Mouse (Mus musculus): ENCODE results near the gene Pip5k1b.
"Not testable (repeated sequence)": the region's sequence is repeated elsewhere in the genome, so short reads cannot be mapped to it uniquely, and the experiment has no call there.

The Pip5k1b gene

DNA sequence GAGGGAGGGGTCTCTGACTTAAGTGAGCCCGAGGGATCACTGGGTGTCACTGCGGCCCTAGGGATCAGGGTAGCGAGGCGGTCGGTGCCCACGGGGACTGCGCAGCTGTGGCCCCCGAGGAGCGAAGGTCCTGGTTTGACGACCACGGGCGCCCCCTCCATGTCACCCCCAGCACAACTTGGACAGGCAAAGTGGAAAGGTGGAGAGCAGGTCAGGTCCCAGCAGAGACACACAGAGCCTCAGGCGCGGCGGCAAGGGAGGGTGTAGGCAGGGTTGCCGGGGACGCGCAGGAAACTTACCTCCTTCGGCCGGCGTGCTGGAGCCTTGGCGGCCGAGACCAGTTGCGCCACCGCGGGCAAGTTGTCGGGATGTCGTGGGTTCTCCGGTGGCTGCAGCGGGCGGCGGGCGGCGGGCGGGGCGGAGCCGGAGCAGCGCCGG lies at the start of gene Pip5k1b:
Gene Pip5k1b (minus strand): TSS at position 407 of the 438 bp plus-strand sequence.
- DNase-seq (ENCODE audit: low read depth in 1 of 2, low spot score in 2 of 2), result no peak

GRCm38 (mm10) chr19:24604105-24604504 lies 48.4 kb upstream of the Pip5k1b start:
- no peak for DNase-seq (ENCODE audit: low read depth in 1 of 2, low spot score in 2 of 2)

GRCm38 (mm10) chr19:24603431-24603830 lies 47.8 kb upstream of the Pip5k1b start:
- DNase-seq (ENCODE audit: low read depth in 1 of 2, low spot score in 2 of 2), result no peak

- no peak for DNase-seq (ENCODE audit: low read depth in 1 of 2, low spot score in 2 of 2)
These were observed 31.1 kb upstream of the Pip5k1b start for GRCm38 (mm10) chr19:24586726-24587125.

- DNase-seq (ENCODE audit: low read depth in 1 of 2, low spot score in 2 of 2), result no peak
These were observed 29.5 kb upstream of the Pip5k1b start for GRCm38 (mm10) chr19:24585171-24585570.

DNA sequence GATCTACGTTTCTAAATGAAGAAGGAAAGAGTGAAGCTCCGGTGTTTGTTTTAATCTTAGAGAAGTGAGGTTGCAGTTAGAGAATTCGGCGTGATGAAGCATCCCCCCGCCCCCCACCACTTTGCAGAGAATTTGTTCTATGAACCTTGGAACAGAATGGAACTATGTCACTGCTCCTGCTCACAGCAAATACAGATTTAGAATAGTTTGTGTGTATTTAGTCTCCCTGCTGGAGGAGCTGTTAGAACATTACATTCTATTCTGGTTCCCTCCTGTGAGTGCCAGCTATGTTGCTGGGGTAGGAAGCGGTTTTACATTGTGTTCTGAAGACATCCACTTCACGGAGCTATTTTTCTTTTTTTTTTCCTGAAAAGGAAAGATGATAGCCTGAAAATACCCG lies 28.3 kb upstream of the Pip5k1b start:
- no peak for DNase-seq (ENCODE audit: low read depth in 1 of 2, low spot score in 2 of 2)

DNA sequence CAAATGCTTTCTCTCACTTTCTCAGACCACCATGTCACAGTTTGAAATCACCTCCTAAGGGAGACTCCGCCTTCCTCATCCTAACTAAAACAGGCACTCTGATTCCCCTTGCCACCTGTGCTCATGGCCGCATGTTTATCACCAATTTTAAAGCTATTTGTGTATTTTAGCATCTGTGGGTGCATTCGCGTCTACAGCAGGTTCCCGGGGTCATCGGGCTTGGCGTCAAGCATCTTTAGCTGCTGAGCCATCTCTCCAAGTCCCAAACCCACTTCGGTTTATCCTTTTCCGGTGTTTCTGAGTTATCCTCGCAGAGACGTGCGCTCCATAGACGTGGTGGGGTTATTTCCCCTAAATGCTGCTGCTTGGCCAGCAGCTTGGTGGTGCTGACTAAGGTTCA lies 20.5 kb upstream of the Pip5k1b start:
- no peak for DNase-seq (ENCODE audit: low read depth in 1 of 2, low spot score in 2 of 2)

GRCm38 (mm10) chr19:24571756-24572181 lies 16.1 kb upstream of the Pip5k1b start:
- DNase-seq (ENCODE audit: low read depth in 1 of 2, low spot score in 2 of 2), result no peak

DNA sequence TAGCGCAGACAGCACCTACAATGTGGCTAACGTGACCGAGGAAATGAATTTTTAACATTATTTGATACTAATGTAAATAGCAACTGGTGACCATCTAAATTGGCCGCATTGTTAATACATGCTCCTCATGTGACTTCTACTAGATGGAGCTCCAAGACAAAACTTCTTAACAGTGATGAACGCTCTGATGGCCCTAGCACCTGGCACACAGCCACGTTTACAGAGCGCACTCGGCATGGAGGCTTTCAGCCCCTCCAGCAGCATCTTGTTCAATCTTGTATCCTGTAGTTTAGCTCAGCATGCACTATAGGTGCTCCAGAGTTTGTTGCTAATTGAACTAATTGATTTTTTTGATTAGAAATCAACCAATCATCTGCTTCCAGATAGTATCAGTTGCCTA lies 15.3 kb upstream of the Pip5k1b start:
- no peak for DNase-seq (ENCODE audit: low read depth in 1 of 2, low spot score in 2 of 2)

- DNase-seq (ENCODE audit: low read depth in 1 of 2, low spot score in 2 of 2), result no peak
These were observed 1.8 kb upstream of the Pip5k1b start for GRCm38 (mm10) chr19:24557456-24557855.

GRCm38 (mm10) chr19:24556585-24556966 lies 904 bp upstream of the Pip5k1b start:
- DNase-seq (ENCODE audit: low read depth in 1 of 2, low spot score in 2 of 2), result no peak

DNA sequence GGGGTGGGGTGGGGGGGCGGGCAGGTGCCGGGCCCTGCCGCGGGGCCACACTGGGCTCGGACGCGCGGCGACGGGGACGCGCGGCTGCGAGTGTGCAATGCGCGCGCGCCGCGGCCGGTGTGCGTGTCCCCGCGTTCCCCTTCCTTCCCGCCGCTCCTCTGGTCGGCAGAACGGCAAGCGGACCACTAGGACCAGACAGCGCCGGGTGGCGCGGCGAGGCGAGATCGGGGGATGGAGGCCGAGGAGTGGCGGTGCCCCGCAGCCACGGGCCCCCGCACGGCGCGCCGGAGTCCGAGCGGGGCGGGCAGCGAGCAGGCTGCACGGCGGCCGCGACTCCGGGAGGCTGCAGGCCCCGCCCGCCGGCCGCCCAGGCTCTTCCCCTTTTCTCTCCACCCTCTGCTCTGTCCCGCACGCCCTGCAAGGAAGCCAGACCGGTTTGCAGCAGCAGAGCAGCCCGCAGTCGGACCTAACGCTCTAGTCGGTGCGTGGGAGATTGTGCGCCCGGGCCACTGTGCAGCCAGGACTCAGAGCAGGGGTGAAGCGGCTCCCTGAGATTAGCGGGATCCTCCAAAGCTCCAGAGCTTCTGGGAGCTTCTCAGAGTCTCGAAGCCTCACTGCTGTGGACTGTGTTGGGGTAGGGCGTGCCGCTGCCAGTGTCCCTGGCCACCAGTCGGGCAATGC lies 372 bp upstream of the Pip5k1b start:
- DNase-seq (ENCODE audit: low read depth in 1 of 2, low spot score in 2 of 2), result peak; percentile 42 to 55

DNA sequence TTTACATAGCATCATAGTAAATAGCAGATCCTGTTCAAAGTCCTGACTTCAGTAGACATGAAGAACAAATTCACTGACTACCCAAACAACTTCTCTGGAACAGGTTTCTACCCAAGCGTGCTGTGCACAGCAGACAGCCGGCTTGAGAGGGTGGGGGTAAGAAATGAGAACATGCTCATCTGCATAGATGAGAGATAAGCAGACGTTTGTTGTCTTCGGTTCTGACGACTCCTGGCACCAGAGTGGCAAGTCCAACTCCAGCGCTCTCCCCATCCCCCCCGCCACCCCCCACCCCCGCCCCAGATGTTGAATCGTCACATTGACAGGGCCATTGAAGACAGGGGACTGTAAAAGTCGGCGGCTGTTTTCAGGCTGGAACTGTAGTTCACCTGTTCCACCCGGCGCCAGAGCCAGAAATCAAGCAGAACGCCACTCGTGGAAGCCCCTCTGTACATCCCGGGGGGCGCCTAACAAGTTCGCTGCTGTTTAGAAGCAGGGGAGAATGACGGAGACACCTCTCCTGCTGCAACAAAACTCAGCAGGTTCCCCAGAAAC lies 684 bp downstream of the Pip5k1b start:
- no peak for DNase-seq (ENCODE audit: low read depth in 1 of 2, low spot score in 2 of 2)

DNA sequence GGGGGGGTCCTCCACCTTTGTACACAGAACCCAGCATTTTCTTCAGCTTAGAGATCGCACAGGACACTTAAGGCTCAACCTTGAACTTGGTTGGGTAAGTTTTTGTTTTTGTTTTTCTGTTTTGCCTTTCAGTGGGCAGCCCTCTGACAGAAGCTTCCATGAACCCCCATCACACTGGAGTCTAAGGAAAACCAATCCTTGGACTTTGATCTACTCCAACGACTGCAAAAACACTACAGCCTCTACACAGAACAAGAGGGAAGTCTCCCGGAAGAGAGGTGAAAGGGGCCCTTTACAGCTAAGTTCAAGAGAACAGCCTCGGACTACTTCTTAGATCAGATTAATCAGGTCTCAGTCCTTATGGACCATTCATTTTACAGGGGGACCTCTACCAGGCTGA lies 1.2 kb downstream of the Pip5k1b start:
- no peak for DNase-seq (ENCODE audit: low read depth in 1 of 2, low spot score in 2 of 2)

DNA sequence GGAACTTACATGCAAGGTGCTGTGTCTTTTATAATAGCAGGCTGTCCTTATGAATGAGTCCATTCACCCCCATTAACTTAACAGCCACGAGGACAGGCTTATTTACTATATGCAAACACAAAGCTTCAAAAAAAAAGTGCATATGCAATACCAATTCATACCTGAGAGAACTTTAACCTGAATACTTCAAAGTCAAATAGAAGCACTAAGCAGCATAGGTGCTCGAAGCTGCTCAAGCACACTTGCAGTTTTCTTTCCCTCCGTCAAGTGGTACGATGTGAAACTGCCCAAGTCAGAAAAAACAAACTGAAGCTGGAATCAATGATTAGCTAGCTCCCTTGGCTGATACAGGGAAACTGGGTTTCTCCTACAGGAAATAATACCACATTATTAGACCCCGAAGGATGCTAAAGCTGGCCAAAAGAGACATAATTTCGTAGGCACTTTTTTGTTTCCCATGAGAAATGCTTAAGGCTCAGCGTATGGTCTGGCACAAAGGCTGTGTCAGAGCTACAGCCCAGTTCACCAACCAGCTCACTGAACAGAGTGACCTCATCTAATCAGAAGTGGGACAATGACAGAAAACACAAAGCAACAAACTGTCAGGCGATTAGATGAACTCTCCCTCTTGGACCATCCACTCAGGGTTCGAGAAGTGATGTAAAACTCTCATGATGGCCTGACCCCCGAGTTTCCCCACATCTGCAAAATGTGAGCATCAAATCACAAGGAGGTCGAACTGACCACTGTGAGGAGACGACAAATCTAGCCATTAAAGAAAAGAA lies 2.2 kb downstream of the Pip5k1b start:
- DNase-seq (ENCODE audit: low read depth in 1 of 2, low spot score in 2 of 2), result no peak

GRCm38 (mm10) chr19:24552641-24553040 lies 3.0 kb downstream of the Pip5k1b start:
- DNase-seq (ENCODE audit: low read depth in 1 of 2, low spot score in 2 of 2), result not testable (repeated sequence)

GRCm38 (mm10) chr19:24551196-24551954 lies 4.3 kb downstream of the Pip5k1b start:
- DNase-seq (ENCODE audit: low read depth in 1 of 2, low spot score in 2 of 2), result no peak

- no peak for DNase-seq (ENCODE audit: low read depth in 1 of 2, low spot score in 2 of 2)
These were observed 4.9 kb downstream of the Pip5k1b start for GRCm38 (mm10) chr19:24550778-24551177.

DNA sequence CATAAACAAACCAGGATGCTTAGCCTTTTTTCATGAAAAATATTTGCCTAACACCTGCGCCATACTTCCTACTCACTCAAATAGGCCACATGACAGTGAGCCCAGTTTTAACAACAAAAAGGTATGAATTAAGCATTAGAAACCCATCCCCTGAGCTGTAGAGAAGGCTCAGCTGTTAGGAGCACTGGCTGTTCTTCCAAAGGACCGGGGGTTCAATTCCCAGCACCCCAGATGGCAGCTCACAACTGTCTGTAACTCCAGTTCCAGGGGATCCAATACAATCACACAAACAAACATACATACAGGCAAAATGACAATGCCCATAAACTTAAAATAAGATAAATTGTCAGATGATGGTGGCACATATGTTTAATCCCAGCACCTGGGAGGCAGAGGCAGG lies 5.7 kb downstream of the Pip5k1b start:
- no peak for DNase-seq (ENCODE audit: low read depth in 1 of 2, low spot score in 2 of 2)

GRCm38 (mm10) chr19:24548337-24548736 lies 7.3 kb downstream of the Pip5k1b start:
- DNase-seq (ENCODE audit: low read depth in 1 of 2, low spot score in 2 of 2), result no peak

DNA sequence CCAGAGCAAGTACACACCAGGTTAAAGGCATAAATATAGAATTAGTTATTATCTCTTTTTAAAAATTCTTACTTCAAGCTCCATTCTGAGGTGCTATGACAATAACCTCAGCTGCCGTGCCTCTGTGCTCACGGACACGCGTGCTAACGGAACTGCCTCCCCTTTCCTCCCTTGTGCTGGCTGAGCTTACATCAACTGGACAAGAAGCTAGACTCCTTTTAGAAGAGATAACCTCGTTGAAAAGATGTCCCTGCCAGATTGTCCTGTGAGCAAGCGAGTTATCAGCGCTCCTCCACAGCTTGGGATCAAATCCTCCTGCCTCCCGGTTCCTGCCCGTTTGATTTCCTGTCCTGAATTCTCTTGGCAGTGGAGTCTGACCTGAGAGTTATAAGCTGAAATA lies 9.5 kb downstream of the Pip5k1b start:
- DNase-seq (ENCODE audit: low read depth in 1 of 2, low spot score in 2 of 2), result no peak

Data from monocyte, adult 2 months (primary cell).